ENCODE assay signal across 8 mouse cellular contexts in the genomic region with DNA sequence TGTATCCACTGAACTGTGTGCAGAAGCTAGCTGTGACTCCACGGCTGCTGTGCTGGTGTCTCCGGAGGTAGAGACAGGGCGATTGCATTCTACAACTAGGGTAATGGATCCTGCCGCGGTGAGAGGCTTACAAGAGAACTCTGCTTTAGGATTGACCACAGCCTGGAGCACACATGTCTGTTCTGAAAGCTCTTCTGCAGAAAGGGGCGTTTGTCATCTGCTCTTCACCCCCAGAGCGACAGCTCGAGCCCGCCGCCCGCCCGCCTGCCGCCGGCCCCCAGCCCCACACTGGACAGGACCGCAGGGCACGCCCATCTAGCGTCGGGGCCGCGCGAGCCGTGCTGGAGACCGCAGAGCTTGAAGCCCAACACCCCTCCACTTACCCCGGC. TPM values are rescaled to one million over a fixed set of nuclear protein-coding genes. Genes with fewer than 3 reads are reported as not detected.
DNase-seq lines count a peak whose midpoint lies in the region; ATAC-seq lines count a peak whose summit lies in the region.

No protein-coding gene starts in this region.

- H3K9me3 ChIP-seq in kidney, embryonic 15.5 days (replicated peaks) = no peaks in the 10 kb centered on the region
- H3K9me3 ChIP-seq in hindbrain, embryonic 15.5 days = no peaks in the 10 kb centered on the region
- no peaks in the 10 kb centered on the region for H3K9me3 ChIP-seq in midbrain, embryonic 15.5 days

- H3K4me2 ChIP-seq in kidney, embryonic 15.5 days = peak overlapping the region; percentile 67
- peak overlapping the region; percentile 57 for H3K4me2 ChIP-seq in hindbrain, embryonic 15.5 days
- H3K4me2 ChIP-seq in midbrain, embryonic 15.5 days = peak overlapping the region; percentile 63

- H3K27ac ChIP-seq in kidney, embryonic 15.5 days = peak overlapping the region; percentile 97
- H3K27ac ChIP-seq in hindbrain, embryonic 15.5 days (replicated peaks) = peak overlapping the region; percentile 94
- peak overlapping the region; percentile 98 for H3K27ac ChIP-seq in midbrain, embryonic 15.5 days

- WGBS in kidney, embryonic 15.5 days = under 1% methylated on average over 24 of the region's 24 CpGs
- WGBS in hindbrain, embryonic 15.5 days = 0% methylated on average over 24 of the region's 24 CpGs
- 0% methylated on average over 24 of the region's 24 CpGs for WGBS in midbrain, embryonic 15.5 days

- DNase-seq in kidney, adult 9 months = no peak
- peak; percentile 62 for DNase-seq in brain, adult 2 months (ENCODE audit: low read depth, low spot score)
- DNase-seq in adrenal gland, postnatal 36 days = no peak
- no peak for DNase-seq in c-Kit-positive CD71-positive TER-119-positive erythroid progenitor cells, embryonic 14.5 days (ENCODE audit: low spot score)
- DNase-seq in gastrocnemius, postnatal 14 days = no peak

- no peaks in the 10 kb centered on the region for H3K27me3 ChIP-seq in kidney, embryonic 15.5 days
- H3K27me3 ChIP-seq in hindbrain, embryonic 15.5 days = no peaks in the 10 kb centered on the region
- no peaks in the 10 kb centered on the region for H3K27me3 ChIP-seq in midbrain, embryonic 15.5 days (replicated peaks)

- ATAC-seq in kidney, embryonic 15.5 days (replicated peaks; ENCODE audit: low FRiP score) = peak; percentile 83
- peak; percentile 81 for ATAC-seq in hindbrain, embryonic 15.5 days (ENCODE audit: low FRiP score, low read depth)
- ATAC-seq in midbrain, embryonic 15.5 days (replicated peaks) = peak; percentile 81

- no peaks in the 10 kb centered on the region for H3K36me3 ChIP-seq in kidney, embryonic 15.5 days
- no peaks in the 10 kb centered on the region for H3K36me3 ChIP-seq in hindbrain, embryonic 15.5 days
- H3K36me3 ChIP-seq in midbrain, embryonic 15.5 days (replicated peaks) = no peaks in the 10 kb centered on the region

- peaks cover 29% of the 10 kb centered on the region for H3K4me1 ChIP-seq in kidney, embryonic 15.5 days
- peaks cover 30% of the 10 kb centered on the region for H3K4me1 ChIP-seq in hindbrain, embryonic 15.5 days (replicated peaks)
- H3K4me1 ChIP-seq in midbrain, embryonic 15.5 days = peaks cover 29% of the 10 kb centered on the region

- H3K9ac ChIP-seq in kidney, embryonic 15.5 days = peak overlapping the region; percentile 68
- peak overlapping the region; percentile 73 for H3K9ac ChIP-seq in hindbrain, embryonic 15.5 days
- H3K9ac ChIP-seq in midbrain, embryonic 15.5 days = peak overlapping the region; percentile 66

- peak overlapping the region; percentile 81 for H3K4me3 ChIP-seq in kidney, embryonic 15.5 days (replicated peaks)
- peak overlapping the region; percentile 68 for H3K4me3 ChIP-seq in hindbrain, embryonic 15.5 days
- H3K4me3 ChIP-seq in midbrain, embryonic 15.5 days = peak overlapping the region; percentile 82

- intact Hi-C loops in gastrocnemius, postnatal 14 days (cut with DNase I; ENCODE audit: low total_unique reads) = loop anchor here (5.0 kb wide), 1 partner anchor 36 kb away; no protein-coding TSS in a partner anchor

RNA-seq across cellular contexts. Expression of gene Vps26c, which starts 0.7 kb away (rescaled TPM):
- 56.4 and 59.3 TPM in 2 replicates for polyA plus RNA-seq in kidney, embryonic 15.5 days (2015; fragmentation: Nextera tagmentation; extraction: Ambion mirVana)
- 86.9 and 88.7 TPM in 2 replicates for polyA plus RNA-seq in hindbrain, embryonic 15.5 days (2015; fragmentation: Nextera tagmentation; extraction: Ambion mirVana)
- polyA plus RNA-seq in midbrain, embryonic 15.5 days (2015; fragmentation: Nextera tagmentation; extraction: Ambion mirVana) = 79.8 and 91.8 TPM in 2 replicates
- total RNA-seq in adrenal gland, postnatal 36 days (2021) = 10 to 100 TPM; 60.6 to 73.2 TPM
- total RNA-seq in gastrocnemius, postnatal 14 days (2021) = 10 to 100 TPM; 11.8 to 14.9 TPM

RNA-seq across cellular contexts. Expression of gene Dyrk1a, which starts 43.9 kb away (rescaled TPM):
- polyA plus RNA-seq in kidney, embryonic 15.5 days (2015; fragmentation: Nextera tagmentation; extraction: Ambion mirVana) = 8.7 and 9.7 TPM in 2 replicates
- polyA plus RNA-seq in hindbrain, embryonic 15.5 days (2015; fragmentation: Nextera tagmentation; extraction: Ambion mirVana) = 10.5 and 10.7 TPM in 2 replicates
- 11.1 and 11.7 TPM in 2 replicates for polyA plus RNA-seq in midbrain, embryonic 15.5 days (2015; fragmentation: Nextera tagmentation; extraction: Ambion mirVana)
- total RNA-seq in adrenal gland, postnatal 36 days (2021) = 10 to 100 TPM; 68.7 to 77.0 TPM
- 10 to 100 TPM; 60.6 to 66.2 TPM for total RNA-seq in gastrocnemius, postnatal 14 days (2021)
